Mouse (Mus musculus): Measurements from ENCODE around the gene Lrrc8a. TPM values are rescaled to one million over a fixed set of nuclear protein-coding genes. Genes with fewer than 3 reads are reported as not detected.

Gene Lrrc8a
- polyA plus RNA-seq, 1 experiment from 2014 or later: 42.5 TPM

DNA sequence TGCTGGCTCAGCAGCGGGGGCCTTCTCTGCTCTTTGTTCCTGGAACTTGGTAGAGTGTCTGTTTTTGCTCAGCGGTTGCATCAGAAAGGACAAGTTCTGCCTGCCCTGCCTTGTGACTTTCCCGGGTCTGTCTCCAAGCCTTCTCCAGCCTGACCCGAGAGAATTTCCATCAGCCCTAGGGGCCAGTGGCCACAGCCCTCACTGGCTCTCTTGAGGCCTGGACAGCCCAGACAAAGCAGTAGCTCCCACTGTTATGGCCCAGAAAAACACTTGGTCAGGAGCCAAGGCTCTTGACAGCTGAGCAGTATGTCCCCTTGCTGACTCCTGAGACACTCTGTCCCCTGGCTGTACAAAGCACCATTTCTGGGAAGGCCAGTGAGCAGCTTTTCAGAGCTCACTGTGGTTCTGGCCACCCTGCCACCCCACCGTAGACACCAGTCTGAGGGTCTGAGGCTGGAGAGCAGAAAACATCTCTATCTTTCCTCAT is 28.3 kb downstream of the Lrrc8a start, which contains the start of gene Phyhd1:
Gene Phyhd1, plus strand, starts transcription at position 437 of the 487 bp plus-strand sequence.
- Histone ChIP-seq H3K27ac (peak within 1 kb of the TSS; percentile 89), H3K27me3 (no peaks in the 10 kb centered on the region), H3K36me3 (peaks cover 34% of the 10 kb centered on the region), H3K4me3 (no peak within 1 kb of the TSS), H3K9me3 (no peaks in the 10 kb centered on the region), H3K4me2 (peak within 1 kb of the TSS; percentile 7; the same call in 1 of the 2 replicates), H3K9ac (0 out of 2 replicates have a peak within 1 kb of the TSS, but pooled peaks have one; percentile 8), H3K4me1 (peaks cover 52% of the 10 kb centered on the region)
- ATAC-seq (ENCODE audit: insufficient number of reproducible peaks, low FRiP score, low TSS enrichment, low read depth): 0 out of 2 replicates have a peak, but pooled peaks have one; percentile 45
- WGBS: 37% methylated on average over 5 of the region's 5 CpGs

DNA sequence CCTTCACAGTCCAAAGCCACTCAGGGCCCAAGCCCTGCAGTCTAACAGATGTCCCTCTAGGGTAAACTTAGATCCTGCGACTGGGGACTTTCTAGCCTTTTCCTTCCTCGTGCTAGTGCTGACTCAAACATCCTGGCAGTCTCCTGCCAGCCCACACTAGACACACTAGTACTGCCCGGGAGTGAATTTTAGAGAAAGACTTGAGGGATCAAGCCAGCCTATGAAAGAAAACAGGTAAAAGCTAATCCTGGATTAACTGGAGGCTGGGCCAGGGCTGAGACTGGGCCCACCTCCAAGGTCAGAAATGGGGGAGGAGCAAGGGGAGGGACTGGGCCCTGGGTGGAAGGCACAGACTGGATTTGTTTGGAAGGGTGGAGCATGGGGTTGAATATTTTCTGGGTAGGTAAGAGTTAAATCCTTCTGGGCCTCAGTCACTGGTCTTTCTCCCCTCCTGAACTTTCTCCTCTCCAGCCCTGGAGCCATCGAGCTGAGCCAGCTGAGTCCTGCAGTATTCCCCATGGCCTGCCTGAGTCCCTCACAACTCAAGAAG is 29.0 kb downstream of the Lrrc8a start:
- H3K27me3 ChIP-seq: no peaks in the 10 kb centered on the region
- peak overlapping the region; percentile 89 for H3K27ac ChIP-seq
- 0 out of 2 replicates have a peak, but pooled peaks have one; percentile 32 for ATAC-seq (ENCODE audit: insufficient number of reproducible peaks, low FRiP score, low TSS enrichment, low read depth)
- H3K4me3 ChIP-seq: no peak overlapping the region
- no peak overlapping the region for H3K9ac ChIP-seq
- peaks cover 30% of the 10 kb centered on the region for H3K36me3 ChIP-seq
- H3K4me1 ChIP-seq: peaks cover 52% of the 10 kb centered on the region
- WGBS: 7% methylated on average over 4 of the region's 4 CpGs
- peak overlapping the region; percentile 7; the same call in 1 of the 2 replicates for H3K4me2 ChIP-seq
- no peaks in the 10 kb centered on the region for H3K9me3 ChIP-seq

DNA sequence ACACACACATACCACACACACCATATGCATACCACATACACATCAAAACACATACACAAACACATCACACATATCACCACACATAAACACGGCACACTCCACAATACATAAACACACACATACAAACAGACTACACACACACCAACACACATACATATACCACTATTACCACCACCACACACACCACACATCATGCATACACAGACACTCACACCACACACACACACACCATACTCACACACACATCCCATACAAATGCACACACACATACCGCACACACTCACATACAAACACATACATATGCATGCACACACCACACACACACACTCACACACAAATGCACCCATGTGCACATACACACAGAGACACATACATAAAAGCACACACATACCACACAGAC is 30.0 kb downstream of the Lrrc8a start:
- no peak for ATAC-seq (ENCODE audit: insufficient number of reproducible peaks, low FRiP score, low TSS enrichment, low read depth)
- no peak overlapping the region for H3K4me3 ChIP-seq
- H3K9me3 ChIP-seq: no peaks in the 10 kb centered on the region
- H3K4me1 ChIP-seq: peaks cover 52% of the 10 kb centered on the region
- H3K27me3 ChIP-seq: no peaks in the 10 kb centered on the region
- H3K27ac ChIP-seq: no peak overlapping the region
- 96% methylated on average over 2 of the region's 2 CpGs for WGBS
- no peak overlapping the region for H3K4me2 ChIP-seq
- no peak overlapping the region for H3K9ac ChIP-seq
- H3K36me3 ChIP-seq: peaks cover 20% of the 10 kb centered on the region

DNA sequence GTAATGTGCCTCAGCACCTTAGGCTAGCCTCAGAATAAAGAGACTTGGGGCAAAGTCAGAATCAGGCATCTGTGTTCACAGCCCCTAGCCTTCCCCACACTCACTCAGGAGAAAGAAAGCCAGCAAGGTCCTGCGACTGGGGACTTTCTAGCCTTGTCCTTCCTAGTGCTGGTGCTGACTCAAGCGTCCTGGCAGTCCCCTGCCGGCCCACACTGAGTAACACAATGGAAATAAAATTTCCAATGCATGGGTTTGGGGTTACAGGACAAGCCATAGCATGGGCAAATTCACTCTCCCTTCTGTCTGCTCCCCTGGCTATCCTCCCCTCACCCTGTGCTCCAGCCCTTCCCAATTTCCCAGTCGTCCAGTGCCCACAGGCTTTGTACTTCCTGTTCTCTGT is 30.9 kb downstream of the Lrrc8a start:
- Histone ChIP-seq H3K27me3 (no peaks in the 10 kb centered on the region), H3K4me1 (peaks cover 46% of the 10 kb centered on the region), H3K9me3 (no peaks in the 10 kb centered on the region), H3K4me3 (no peak overlapping the region), H3K36me3 (peaks cover 13% of the 10 kb centered on the region), H3K27ac (no peak overlapping the region), H3K9ac (0 out of 2 replicates have a peak overlapping the region, but pooled peaks have one; percentile 2), H3K4me2 (no peak overlapping the region)
- WGBS: 55% methylated on average over 4 of the region's 4 CpGs
- ATAC-seq (ENCODE audit: insufficient number of reproducible peaks, low FRiP score, low TSS enrichment, low read depth): no peak

DNA sequence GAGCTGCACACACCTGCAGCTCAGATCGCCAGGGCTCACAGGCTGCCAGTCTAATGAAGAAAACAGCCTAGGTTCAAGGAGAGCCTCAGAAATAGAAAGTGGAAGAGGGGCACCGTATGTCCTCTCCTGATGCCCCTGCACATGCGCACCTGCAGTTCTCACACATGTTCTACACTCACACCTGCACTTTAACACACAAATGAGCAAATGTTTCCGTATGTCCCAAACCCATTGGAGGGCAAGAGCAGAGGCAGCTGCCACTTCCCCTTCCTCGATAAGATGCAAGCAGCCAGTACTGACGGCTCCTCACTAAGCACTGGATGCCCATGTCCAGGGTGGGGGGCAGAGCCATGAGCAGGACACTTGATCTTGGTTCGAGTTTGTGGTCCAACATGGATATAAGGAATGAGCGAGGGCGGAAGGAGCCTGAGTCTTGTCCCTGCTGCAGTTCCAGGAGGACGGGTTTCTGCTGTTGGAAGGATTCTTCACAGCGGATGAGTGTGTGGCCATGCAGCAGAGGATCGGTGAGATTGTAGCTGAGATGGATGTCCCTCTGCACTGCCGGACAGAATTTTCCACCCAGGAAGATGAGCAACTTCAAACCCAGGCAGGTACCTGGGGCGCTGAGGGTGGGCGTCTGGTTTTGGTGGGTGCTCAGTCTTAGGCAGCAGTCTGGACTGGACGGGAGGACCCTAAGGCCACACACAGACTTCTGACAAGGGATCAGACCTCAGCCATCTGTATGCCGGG is 31.9 kb downstream of the Lrrc8a start:
- ATAC-seq (ENCODE audit: insufficient number of reproducible peaks, low FRiP score, low TSS enrichment, low read depth): no peak
- Histone ChIP-seq H3K27ac (peak overlapping the region; percentile 82), H3K4me1 (peaks cover 37% of the 10 kb centered on the region), H3K9ac (no peak overlapping the region), H3K4me2 (no peak overlapping the region), H3K4me3 (no peak overlapping the region), H3K9me3 (no peaks in the 10 kb centered on the region), H3K36me3 (peaks cover 2% of the 10 kb centered on the region), H3K27me3 (no peaks in the 10 kb centered on the region)
- WGBS: 85% methylated on average over 17 of the region's 17 CpGs

DNA sequence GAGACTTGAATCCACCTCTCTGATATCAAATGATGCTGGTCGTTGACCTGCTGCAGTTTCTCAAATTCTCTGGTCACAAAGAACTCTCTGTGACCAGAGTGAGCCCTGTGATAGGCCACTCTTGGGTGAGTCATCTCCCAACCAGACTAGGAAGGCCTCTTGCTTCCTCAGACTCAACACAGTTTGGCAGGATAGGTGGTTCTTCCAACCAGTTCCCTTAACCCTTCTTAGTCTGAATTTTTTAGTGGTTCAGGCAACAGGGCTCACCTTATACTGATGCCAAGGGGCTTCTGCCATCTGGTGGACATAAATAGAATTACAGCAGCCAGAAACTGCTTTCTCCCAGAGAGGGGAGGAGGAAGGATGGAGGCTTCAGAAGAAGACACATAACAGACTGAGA is 32.6 kb downstream of the Lrrc8a start:
- no peaks in the 10 kb centered on the region for H3K9me3 ChIP-seq
- H3K36me3 ChIP-seq: no peaks in the 10 kb centered on the region
- H3K4me2 ChIP-seq: no peak overlapping the region
- no peak overlapping the region for H3K4me3 ChIP-seq
- peak; percentile 87 for ATAC-seq (ENCODE audit: insufficient number of reproducible peaks, low FRiP score, low TSS enrichment, low read depth)
- peaks cover 29% of the 10 kb centered on the region for H3K4me1 ChIP-seq
- no peaks in the 10 kb centered on the region for H3K27me3 ChIP-seq
- 27% methylated on average over 1 of the region's 1 CpGs for WGBS
- H3K27ac ChIP-seq: peak overlapping the region; percentile 82
- H3K9ac ChIP-seq: no peak overlapping the region

DNA sequence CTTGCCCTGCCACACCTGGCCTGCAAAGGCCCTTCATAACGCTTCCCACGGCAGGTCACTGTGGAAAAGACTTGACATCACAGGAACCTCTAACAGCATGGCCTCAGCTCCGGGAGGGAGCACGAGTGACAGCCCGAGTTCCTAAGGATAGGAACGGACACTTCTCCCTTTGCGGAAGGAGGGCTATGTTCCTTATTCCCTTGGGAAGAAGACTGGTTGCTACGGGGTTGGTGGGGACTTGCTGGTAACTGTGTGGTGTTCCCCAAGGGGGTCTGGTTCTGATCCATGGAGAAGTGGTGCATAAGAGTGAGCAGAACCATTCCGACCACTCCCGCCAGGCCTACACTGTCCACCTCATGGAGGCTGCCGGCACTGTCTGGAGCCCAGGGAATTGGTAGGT is 43.2 kb downstream of the Lrrc8a start, which contains the start of gene Gm28038:
Gene Gm28038, plus strand, starts transcription at position 301 of the 400 bp plus-strand sequence.
- WGBS: 90% methylated on average over 11 of the region's 11 CpGs
- no peak within 1 kb of the TSS for H3K4me2 ChIP-seq
- no peak within 1 kb of the TSS for H3K4me3 ChIP-seq
- no peak within 1 kb of the TSS for H3K9ac ChIP-seq
- no peak for ATAC-seq (ENCODE audit: insufficient number of reproducible peaks, low FRiP score, low TSS enrichment, low read depth)
- no peaks in the 10 kb centered on the region for H3K9me3 ChIP-seq
- no peaks in the 10 kb centered on the region for H3K36me3 ChIP-seq
- H3K27me3 ChIP-seq: no peaks in the 10 kb centered on the region
- H3K27ac ChIP-seq: no peak within 1 kb of the TSS
- peaks cover 12% of the 10 kb centered on the region for H3K4me1 ChIP-seq

DNA sequence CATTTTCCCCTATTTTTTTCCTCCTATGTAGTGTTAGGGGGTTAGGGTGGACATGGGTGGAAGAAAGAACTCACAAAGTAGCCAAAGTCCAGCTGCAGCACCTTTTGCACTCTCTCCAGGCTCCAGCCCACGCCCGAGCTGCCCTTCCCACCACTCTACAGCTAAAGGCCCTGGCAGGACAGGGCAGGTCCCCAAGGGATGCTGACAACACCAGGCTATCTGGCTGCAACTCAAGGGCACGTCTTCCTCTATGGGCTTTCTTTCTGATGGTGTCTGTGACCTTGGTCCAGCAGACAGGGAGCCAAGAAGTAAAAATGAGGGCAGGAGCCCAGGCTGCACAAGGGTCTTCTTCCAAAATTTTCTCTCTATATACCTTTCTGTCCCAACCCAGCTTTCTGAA is 44.1 kb downstream of the Lrrc8a start:
- ATAC-seq (ENCODE audit: insufficient number of reproducible peaks, low FRiP score, low TSS enrichment, low read depth): no peak
- H3K9ac ChIP-seq: no peak overlapping the region
- H3K36me3 ChIP-seq: no peaks in the 10 kb centered on the region
- H3K4me3 ChIP-seq: no peak overlapping the region
- no peaks in the 10 kb centered on the region for H3K9me3 ChIP-seq
- WGBS: 75% methylated on average over 3 of the region's 3 CpGs
- no peak overlapping the region for H3K4me2 ChIP-seq
- no peaks in the 10 kb centered on the region for H3K27me3 ChIP-seq
- peaks cover 12% of the 10 kb centered on the region for H3K4me1 ChIP-seq
- H3K27ac ChIP-seq: no peak overlapping the region

DNA sequence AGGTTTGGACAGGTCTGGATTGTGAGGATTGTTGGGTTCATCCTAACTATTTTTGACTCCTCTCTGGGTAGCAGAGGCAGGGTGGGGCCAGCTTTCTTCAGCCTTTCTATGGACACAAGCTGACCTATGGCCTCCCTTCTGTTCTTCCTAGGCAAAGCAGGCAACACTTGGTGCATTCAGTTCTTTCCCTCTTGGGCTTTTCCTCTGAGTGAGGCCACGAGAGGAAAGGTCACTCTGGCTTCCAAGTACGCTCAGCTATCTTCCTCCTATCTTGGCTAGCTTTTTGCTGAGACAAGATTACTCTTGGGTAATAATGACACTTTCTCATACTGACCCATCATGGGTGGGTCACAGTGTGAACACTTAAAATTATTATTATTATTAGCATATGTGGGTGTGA is 45.7 kb downstream of the Lrrc8a start:
- no peak overlapping the region for H3K4me2 ChIP-seq
- peaks cover 23% of the 10 kb centered on the region for H3K4me1 ChIP-seq
- no peaks in the 10 kb centered on the region for H3K36me3 ChIP-seq
- 88% methylated on average over 2 of the region's 2 CpGs for WGBS
- H3K9ac ChIP-seq: no peak overlapping the region
- H3K27ac ChIP-seq: no peak overlapping the region
- no peak for ATAC-seq (ENCODE audit: insufficient number of reproducible peaks, low FRiP score, low TSS enrichment, low read depth)
- no peaks in the 10 kb centered on the region for H3K9me3 ChIP-seq
- no peak overlapping the region for H3K4me3 ChIP-seq
- no peaks in the 10 kb centered on the region for H3K27me3 ChIP-seq

DNA sequence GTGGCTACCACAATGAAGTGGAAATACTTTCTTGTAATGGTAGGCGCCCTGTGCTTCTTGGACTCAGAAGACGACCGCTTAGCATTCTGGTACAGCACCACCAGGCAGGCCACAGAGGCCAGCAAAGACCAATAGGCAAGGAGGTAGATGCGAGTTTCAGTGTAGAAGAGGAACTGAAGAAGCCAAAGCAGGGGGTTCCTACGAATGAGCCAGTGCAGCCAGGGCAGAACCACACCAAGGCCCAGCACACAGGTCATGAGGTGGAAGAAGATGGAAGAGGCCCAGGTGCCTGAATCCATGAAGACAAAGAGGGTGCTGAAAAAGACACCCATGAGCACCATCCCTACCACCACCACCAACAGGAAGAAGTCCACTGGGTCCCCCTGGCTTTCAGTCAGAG is 47.5 kb downstream of the Lrrc8a start:
- peak overlapping the region; percentile 94 for H3K4me2 ChIP-seq
- peak overlapping the region; percentile 92 for H3K4me3 ChIP-seq
- 0 out of 2 replicates have a peak, but pooled peaks cover under 1% of the 10 kb centered on the region for H3K36me3 ChIP-seq
- H3K9me3 ChIP-seq: no peaks in the 10 kb centered on the region
- ATAC-seq (ENCODE audit: insufficient number of reproducible peaks, low FRiP score, low TSS enrichment, low read depth): no peak
- no peaks in the 10 kb centered on the region for H3K27me3 ChIP-seq
- WGBS: 90% methylated on average over 5 of the region's 5 CpGs
- peaks cover 23% of the 10 kb centered on the region for H3K4me1 ChIP-seq
- no peak overlapping the region for H3K9ac ChIP-seq
- H3K27ac ChIP-seq: no peak overlapping the region

DNA sequence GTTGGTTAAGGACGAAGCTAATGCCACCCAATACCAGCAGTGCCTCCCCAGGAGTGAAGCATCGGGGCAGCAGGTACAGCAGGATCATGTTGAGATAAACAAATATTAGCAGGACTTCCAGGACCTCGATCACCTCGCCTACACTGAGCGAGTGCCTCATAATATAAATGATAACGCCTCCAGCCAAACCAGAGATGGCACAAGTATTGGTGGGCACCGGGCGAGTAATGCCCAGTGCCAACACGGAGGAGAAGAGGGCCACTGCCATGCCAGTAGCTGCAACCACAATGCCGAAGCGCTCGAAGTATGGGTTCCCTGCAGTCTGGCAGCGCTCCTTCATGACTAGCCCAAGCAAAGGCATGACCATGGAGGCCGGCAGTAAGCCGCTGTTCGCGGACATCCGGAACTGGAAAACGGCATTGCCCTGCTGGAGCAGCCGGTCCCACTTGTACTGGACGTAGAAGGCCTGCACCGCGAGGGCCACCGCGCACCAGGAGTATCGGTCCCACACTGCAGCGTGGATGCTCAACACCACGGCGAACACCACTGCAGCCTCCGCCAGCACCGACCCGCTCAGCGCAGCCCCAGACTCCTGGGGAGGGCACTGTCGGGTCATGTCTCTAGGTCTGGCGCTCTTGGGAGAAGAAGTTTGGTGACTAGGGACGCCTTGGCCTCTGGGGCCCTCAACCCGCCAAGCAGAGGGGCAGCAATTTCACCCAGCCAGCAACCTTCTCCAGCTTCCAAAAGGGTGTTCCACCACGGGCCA is 48.1 kb downstream of the Lrrc8a start:
- ATAC-seq (ENCODE audit: insufficient number of reproducible peaks, low FRiP score, low TSS enrichment, low read depth): peak; percentile 20; the same call in 1 of the 2 replicates
- 15% methylated on average over 38 of the region's 38 CpGs for WGBS

More for the DNA sequence above, 48.1 kb downstream of the Lrrc8a start:
- Histone ChIP-seq H3K4me3 (peak overlapping the region; percentile 92), H3K4me2 (peak overlapping the region; percentile 94), H3K9ac (peak overlapping the region; percentile 85), H3K27ac (0 out of 2 replicates have a peak overlapping the region, but pooled peaks have one; percentile 38), H3K27me3 (no peaks in the 10 kb centered on the region), H3K4me1 (peaks cover 23% of the 10 kb centered on the region), H3K9me3 (no peaks in the 10 kb centered on the region), H3K36me3 (peaks cover 7% of the 10 kb centered on the region; the same call in 1 of the 2 replicates)
